Mouse (Mus musculus) CH12.LX (cell line): Measurements from ENCODE around the gene Nudt6. TPM values are rescaled to one million over a fixed set of nuclear protein-coding genes. Genes with fewer than 3 reads are reported as not detected.

Experiments used
- DNase-seq: peaks from one replicate; pipeline ENCODE4 v3.0.0-alpha.2; 2013; ENCODE audit errors: extremely low read depth
- H3K27ac ChIP-seq: 2 replicates; pipeline ENCODE4 v1.5.1; 2012; ENCODE audit warnings: low read depth, mild to moderate bottlenecking, control low read depth, moderate library complexity; ENCODE audit not compliant: insufficient read depth
- H3K27me3 ChIP-seq: replicated peaks from 2 replicates; pipeline ENCODE3; 2012; ENCODE audit warnings: inconsistent platforms
- H3K36me3 ChIP-seq, 2 experiments: replicated peaks in 1 of 2; 2 replicates each; pipeline versions ENCODE3 to v1.6.1; 2012; ENCODE audit warnings: inconsistent platforms in 1 of 2, low read length in 1 of 2, mild to moderate bottlenecking in 1 of 2, mixed read lengths in 1 of 2, moderate library complexity in 1 of 2; ENCODE audit not compliant: control insufficient read depth in 1 of 2, insufficient read depth in 1 of 2
- H3K4me1 ChIP-seq, 2 experiments: 2 replicates each; pipeline ENCODE4 v1.6.1; 2012; ENCODE audit warnings: inconsistent platforms in 1 of 2, moderate library complexity in 1 of 2; ENCODE audit not compliant: insufficient read depth in 2 of 2, control insufficient read depth in 1 of 2
- H3K4me2 ChIP-seq: 2 replicates; pipeline ENCODE4 v1.6.1; 2012; ENCODE audit warnings: low read depth, mild to moderate bottlenecking, control low read depth; ENCODE audit not compliant: poor library complexity, insufficient read depth, severe bottlenecking
- H3K4me3 ChIP-seq, 3 experiments: fragments of 150-350 bp in 1 of 3; sonication (generic) in 1 of 3; replicated peaks in 1 of 3; 2 replicates each; pipeline versions ENCODE3 to v1.5.1; 2011 to 2012; ENCODE audit warnings: low read depth in 2 of 3, low read length in 2 of 3, mild to moderate bottlenecking in 2 of 3, moderate library complexity in 2 of 3, control low read depth in 1 of 3, improper control_type of control experiment in 1 of 3, inconsistent platforms in 1 of 3, mixed read lengths in 1 of 3; ENCODE audit not compliant: poor library complexity in 1 of 3
- H3K79me2 ChIP-seq: replicated peaks from 2 replicates; pipeline ENCODE4 v1.6.1; 2012; ENCODE audit warnings: mild to moderate bottlenecking, moderate library complexity; ENCODE audit not compliant: control insufficient read depth, poor library complexity, insufficient read depth, severe bottlenecking; ENCODE audit errors: extremely low read depth
- H3K9ac ChIP-seq: 2 replicates; pipeline ENCODE4 v1.6.1; 2012; ENCODE audit warnings: low read depth, mild to moderate bottlenecking, control low read depth, moderate library complexity; ENCODE audit not compliant: insufficient read depth
- H3K9me3 ChIP-seq: replicated peaks from 2 replicates; pipeline ENCODE3; 2012; ENCODE audit warnings: low read length, inconsistent platforms, mixed read lengths
- CHD1 ChIP-seq: IDR thresholded peaks from 2 replicates; pipeline ENCODE4 v1.6.1; 2012; ENCODE audit warnings: low read depth, low read length, improper control_type of control experiment, inconsistent platforms
- EP300 ChIP-seq: IDR thresholded peaks from 2 replicates; pipeline ENCODE4 v1.6.1; 2011; ENCODE audit warnings: low read length, improper control_type of control experiment
- ETS1 ChIP-seq: conservative IDR thresholded peaks from 2 replicates; pipeline ENCODE4 v1.6.1; 2012; ENCODE audit warnings: low read depth, mild to moderate bottlenecking, inconsistent platforms, low read length, improper control_type of control experiment, moderate library complexity
- GABPA ChIP-seq: IDR thresholded peaks from 2 replicates; pipeline ENCODE4 v1.6.1; 2012; ENCODE audit warnings: low read depth, low read length, improper control_type of control experiment, inconsistent platforms; ENCODE audit not compliant: insufficient replicate concordance
- JUND ChIP-seq: conservative IDR thresholded peaks from 2 replicates; pipeline ENCODE4 v1.6.1; 2011; ENCODE audit warnings: low read depth, low read length, improper control_type of control experiment
- MEF2A ChIP-seq: IDR thresholded peaks from 2 replicates; pipeline ENCODE4 v1.6.1; 2014; ENCODE audit warnings: low read depth, mild to moderate bottlenecking, inconsistent platforms, low read length, improper control_type of control experiment, borderline replicate concordance
- MXI1 ChIP-seq: IDR thresholded peaks from 2 replicates; pipeline ENCODE4 v1.6.1; 2011; ENCODE audit warnings: mild to moderate bottlenecking, low read depth, low read length, improper control_type of control experiment
- NRF1 ChIP-seq: IDR thresholded peaks from 2 replicates; pipeline ENCODE4 v1.6.1; 2014; ENCODE audit warnings: low read depth, mild to moderate bottlenecking, inconsistent platforms, low read length, improper control_type of control experiment, moderate library complexity
- RCOR1 ChIP-seq: conservative IDR thresholded peaks from 2 replicates; pipeline ENCODE4 v1.6.1; 2012; ENCODE audit warnings: low read depth, mild to moderate bottlenecking, inconsistent platforms, low read length, improper control_type of control experiment
- SIN3A ChIP-seq: IDR thresholded peaks from 2 replicates; pipeline ENCODE4 v1.6.1; 2012; ENCODE audit warnings: low read length, improper control_type of control experiment, inconsistent platforms
- TCF12 ChIP-seq: IDR thresholded peaks from 2 replicates; pipeline ENCODE4 v1.6.1; 2014; ENCODE audit warnings: low read depth, mild to moderate bottlenecking, inconsistent platforms, low read length, improper control_type of control experiment
- UBTF ChIP-seq: IDR thresholded peaks from 2 replicates; pipeline ENCODE4 v1.6.1; 2012; ENCODE audit warnings: low read depth, mild to moderate bottlenecking, inconsistent platforms, low read length, improper control_type of control experiment, moderate library complexity
- USF2 ChIP-seq: conservative IDR thresholded peaks from 2 replicates; pipeline ENCODE4 v1.6.1; 2011; ENCODE audit warnings: low read depth, low read length, improper control_type of control experiment
- ZC3H11A ChIP-seq: IDR thresholded peaks from 2 replicates; pipeline ENCODE4 v1.6.1; 2012; ENCODE audit warnings: low read depth, mild to moderate bottlenecking, inconsistent platforms, low read length, improper control_type of control experiment
- ZKSCAN1 ChIP-seq: IDR thresholded peaks from 2 replicates; pipeline ENCODE4 v1.6.1; 2012; ENCODE audit warnings: low read depth, inconsistent platforms, low read length, improper control_type of control experiment, borderline replicate concordance
- dilution Hi-C: fragments of 300-500 bp; cut with MboI; formaldehyde crosslinking; loops from 2 replicates; pipeline ENCODE4 v1.14.3; 2020; ENCODE audit warnings: low sequenced_read_pairs; ENCODE audit not compliant: extremely low pct_unique_long_range_greater_than_20kb, extremely low pct_ligation_motif_present
- in situ Hi-C: fragments of 300-500 bp; cut with MboI; formaldehyde crosslinking; loops from 3 replicates; pipeline ENCODE4 v1.14.3; 2019; ENCODE audit warnings: low sequenced_read_pairs, low pct_ligation_motif_present, low pct_unique_long_range_greater_than_20kb, mixed read lengths
- polyA plus RNA-seq: library from polyadenylated mRNA; unstranded; fragments of >175 nt; gene quantifications from 2 replicates; pipeline ENCODE4 v1.2.1, GENCODE M21; 2012; ENCODE audit warnings: low read depth; ENCODE audit not compliant: insufficient read length
- total RNA-seq, 2 experiments: library from RNA; depleted of rRNA; stranded (reverse); fragments of 300-350 nt in 1 of 2; fragments of >200 nt in 1 of 2; gene quantifications; 2 replicates each; pipeline ENCODE4 v1.2.3; 2012 to 2014

The Nudt6 gene
- total and polyA plus RNA-seq, 3 experiments = 6.0 to 9.6 (median 9.4) TPM

DNA sequence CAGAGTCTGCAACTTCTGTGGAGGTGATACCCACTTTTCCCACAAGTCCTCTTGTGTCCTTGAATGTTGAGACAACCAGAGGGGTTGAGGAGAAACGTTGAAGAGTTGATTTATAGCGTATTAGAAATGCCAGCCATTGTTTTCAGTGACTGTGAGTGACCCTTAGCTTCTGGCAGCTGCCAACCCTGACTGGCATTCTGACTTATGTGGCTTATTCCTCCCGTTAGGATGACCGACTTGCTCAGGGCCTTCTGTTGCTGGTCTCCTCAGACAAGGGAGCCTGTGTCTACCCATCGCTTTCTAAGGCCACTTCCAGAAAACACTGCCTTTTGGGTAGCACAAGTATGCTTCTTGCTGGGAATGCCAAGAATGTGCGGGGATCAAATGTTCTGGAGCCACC, 38.6 kb downstream of the Nudt6 start:
- dilution Hi-C loops (no loop called here), in situ Hi-C loops (no loop called here)
- no peak overlapping the region for H3K4me3 ChIP-seq
- no peak for TF ChIP-seq MXI1
- no peak for TF ChIP-seq NRF1
- TF ChIP-seq CHD1 = no peak
- no peak for TF ChIP-seq GABPA
- no peak for TF ChIP-seq ETS1
- H3K36me3 ChIP-seq = no peaks in the 10 kb centered on the region
- H3K4me1 ChIP-seq = no peaks in the 10 kb centered on the region
- no peak overlapping the region for H3K27ac ChIP-seq
- no peak overlapping the region for H3K9ac ChIP-seq
- no peak overlapping the region for H3K4me2 ChIP-seq
- H3K79me2 ChIP-seq = no peaks in the 10 kb centered on the region
- no peak for DNase-seq
- H3K27me3 ChIP-seq = no peaks in the 10 kb centered on the region
- H3K9me3 ChIP-seq = no peaks in the 10 kb centered on the region

DNA sequence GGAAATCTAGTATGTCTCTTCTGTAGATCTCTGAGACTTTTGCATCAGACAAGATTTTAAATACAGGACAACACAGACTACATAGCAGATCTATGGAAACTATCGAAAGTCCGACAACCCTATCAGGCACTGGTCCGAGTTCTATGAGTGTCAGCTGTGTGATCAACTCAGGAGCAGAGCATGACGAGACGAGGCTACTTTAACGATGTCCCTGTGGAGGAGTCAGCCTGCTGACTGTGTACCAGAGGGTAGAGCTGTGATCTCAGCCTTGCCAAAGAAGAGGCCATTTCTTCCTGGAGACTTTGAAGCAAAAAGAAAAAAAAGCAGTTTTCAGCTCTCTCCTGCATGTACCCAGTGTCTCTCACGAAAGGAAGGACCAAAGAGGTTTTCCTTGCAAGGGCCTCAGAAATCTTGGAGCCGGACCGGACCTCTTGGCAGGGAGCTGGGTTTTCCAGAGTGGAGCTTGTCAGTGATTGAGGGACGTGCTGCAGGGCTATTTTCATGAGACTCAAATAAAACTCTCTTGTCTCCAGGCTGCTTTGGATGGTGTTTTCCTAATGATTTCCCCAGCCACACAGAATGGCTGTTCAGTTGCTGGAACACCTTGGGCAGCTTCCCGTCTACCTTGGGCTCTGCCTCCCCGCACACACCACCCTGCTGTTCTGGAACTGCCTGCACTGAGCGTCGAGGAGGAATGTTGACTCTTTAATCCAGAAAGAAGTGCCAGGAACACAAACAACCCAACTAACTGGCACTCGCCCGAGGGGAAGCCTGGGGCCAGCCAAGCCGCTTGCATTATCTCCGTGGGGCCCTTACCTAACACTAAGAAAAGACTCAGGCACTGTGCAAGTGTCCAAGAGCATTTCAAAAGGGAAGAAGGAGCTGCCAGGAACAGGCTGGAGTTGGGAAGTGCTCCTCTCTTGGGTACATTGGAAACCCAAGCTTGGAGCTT, 39.8 kb downstream of the Nudt6 start:
- H3K9me3 ChIP-seq = no peaks in the 10 kb centered on the region
- TF ChIP-seq EP300 (no peak), CHD1 (no peak), TCF12 (no peak), MEF2A (no peak), USF2 (no peak), UBTF (no peak), SIN3A (no peak), ZKSCAN1 (no peak), JUND (no peak), RCOR1 (no peak), ZC3H11A (no peak)
- TF ChIP-seq, all 38 proteins: peak for 0
- H3K9ac ChIP-seq = no peak overlapping the region
- H3K27me3 ChIP-seq = no peaks in the 10 kb centered on the region
- DNase-seq = no peak
- no peaks in the 10 kb centered on the region for H3K36me3 ChIP-seq
- no peak overlapping the region for H3K4me3 ChIP-seq
- H3K4me1 ChIP-seq = no peaks in the 10 kb centered on the region
- H3K27ac ChIP-seq = no peak overlapping the region
- no peak overlapping the region for H3K4me2 ChIP-seq
- H3K79me2 ChIP-seq = no peaks in the 10 kb centered on the region
- in situ Hi-C loops (no loop called here), dilution Hi-C loops (no loop called here)
